Mouse (Mus musculus) WW6 (cell line): ENCODE measurements at regions not wholly inside any gene's neighbourhood (a gene's known extent, or its start where the extent isn't known, plus 50 kb on each side); places are given as distances from the start of the nearest gene placed in this dataset.

ENCODE experiments used
- DNase-seq: peaks from one replicate; pipeline ENCODE4 v3.0.0-alpha.2; 2013; ENCODE audit warnings: low read depth, low spot score

DNA sequence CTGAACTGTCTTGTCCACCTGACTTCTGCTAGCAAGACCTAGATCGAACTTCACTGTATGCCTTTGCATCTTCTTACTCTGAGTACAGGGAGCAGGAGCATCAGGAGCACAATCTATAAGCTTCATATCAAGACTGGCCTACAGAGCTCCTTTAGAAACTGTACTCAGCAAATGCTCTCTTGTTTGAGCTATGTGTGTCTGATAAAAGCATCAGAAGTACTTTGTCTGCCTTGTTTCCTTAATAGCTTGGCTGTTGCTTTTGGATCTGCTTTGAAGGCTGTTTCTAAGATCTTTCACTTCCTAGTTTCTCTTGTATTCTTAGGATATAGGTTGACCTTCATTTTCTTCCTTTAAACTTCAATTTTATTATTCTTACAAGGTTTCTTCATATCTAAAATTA lies 175.3 kb upstream of the Cypt12 start:
- DNase-seq, result no peak

DNA sequence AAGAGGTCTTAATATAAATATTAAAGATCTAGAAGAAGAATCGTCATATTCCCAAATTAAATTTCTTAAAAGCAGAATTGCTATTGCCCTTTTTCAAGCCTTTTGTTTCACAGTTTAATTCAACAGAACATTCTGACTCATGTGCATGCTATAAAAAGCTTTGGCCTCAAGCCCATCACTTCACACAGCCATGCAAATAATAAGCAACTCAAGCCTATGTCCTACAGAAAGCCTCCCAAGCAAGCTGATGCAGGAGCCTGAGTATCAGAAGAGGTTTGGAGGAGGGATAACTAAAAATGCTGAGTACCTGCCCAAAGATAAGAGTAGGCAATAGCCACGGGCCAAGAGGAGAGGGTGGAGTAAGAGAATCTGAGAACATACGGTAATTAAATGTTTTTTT lies 169.1 kb upstream of the Cypt12 start:
- no peak for DNase-seq

DNA sequence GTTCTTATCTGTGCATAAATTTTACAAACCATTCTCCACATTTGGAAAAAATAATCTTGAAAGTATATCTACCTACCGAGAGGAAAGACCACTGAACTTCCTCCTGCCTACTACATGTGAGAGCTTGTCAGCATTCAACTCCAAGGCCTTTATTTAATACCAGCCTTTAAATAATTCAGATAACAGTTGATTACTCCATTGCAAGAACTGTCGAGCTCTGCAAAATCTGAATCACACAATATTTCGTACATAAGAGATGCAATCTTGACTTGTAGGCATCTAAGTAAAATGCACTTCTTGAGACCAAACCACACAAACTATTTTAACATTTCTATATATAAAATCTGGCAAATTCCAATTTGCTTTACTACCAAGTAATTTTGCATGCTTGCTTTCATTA lies 164.1 kb upstream of the Cypt12 start:
- no peak for DNase-seq

DNA sequence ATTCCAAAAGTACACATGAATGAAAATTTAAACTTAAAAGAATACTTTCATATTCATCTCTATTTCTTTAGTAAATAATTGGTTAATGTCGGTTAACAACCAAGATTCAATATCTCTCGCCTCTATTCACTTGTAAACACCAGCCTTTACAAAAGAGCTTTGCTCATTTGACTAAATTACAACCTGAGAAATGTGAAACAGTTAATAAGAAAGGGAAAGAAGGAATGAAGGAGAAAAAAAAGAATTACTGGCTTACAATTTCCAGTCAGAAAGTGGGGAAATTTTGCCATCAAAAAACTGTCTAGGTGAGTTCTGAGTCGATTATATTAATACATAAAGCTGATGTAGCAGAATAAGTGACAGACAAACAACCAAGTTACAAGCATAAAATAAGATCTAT lies 163.6 kb upstream of the Cypt12 start:
- no peak for DNase-seq

DNA sequence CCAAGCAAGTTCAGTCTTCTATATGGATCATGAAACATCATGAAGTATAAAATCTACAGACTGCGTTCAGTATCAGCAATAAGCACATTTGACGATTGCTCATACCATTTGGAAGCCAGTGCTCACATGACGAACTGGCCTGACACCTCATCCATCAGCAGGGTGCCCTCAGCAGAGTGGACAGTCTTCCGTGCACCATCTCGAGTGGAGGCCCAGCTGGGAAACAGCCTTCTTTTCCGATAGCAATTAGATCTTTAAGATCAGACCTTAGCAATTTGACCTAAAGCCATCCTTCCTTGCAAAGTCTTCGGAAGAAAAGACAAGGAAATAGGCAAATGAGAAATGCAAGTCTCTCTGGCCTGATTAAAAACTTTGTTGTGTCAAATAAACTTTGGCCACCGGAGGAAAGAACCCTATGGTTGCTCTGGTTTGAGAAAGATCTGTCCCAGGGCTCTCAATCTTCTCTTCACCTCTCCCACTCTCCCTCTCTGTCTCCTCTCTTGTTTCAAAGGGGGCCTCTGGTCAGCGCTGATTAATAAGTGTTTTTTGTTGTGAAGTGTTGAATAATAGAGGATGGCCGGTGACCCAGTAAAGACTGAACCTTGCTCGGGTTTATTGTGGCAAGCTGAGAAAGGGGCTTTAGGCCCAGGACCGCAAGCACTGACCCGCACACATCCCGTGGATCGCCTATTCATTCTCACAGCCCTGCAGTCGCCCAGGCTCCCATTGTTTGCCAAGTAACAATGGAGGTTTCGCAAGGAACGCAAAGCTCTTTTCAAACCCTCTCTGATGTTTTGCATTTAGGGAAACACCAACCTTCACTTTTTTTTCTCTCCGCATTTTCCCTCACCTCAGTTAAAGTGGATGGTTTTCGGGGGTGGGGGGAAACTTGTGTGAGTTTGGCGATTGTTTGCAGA lies 162.8 kb upstream of the Cypt12 start:
- DNase-seq, result no peak

DNA sequence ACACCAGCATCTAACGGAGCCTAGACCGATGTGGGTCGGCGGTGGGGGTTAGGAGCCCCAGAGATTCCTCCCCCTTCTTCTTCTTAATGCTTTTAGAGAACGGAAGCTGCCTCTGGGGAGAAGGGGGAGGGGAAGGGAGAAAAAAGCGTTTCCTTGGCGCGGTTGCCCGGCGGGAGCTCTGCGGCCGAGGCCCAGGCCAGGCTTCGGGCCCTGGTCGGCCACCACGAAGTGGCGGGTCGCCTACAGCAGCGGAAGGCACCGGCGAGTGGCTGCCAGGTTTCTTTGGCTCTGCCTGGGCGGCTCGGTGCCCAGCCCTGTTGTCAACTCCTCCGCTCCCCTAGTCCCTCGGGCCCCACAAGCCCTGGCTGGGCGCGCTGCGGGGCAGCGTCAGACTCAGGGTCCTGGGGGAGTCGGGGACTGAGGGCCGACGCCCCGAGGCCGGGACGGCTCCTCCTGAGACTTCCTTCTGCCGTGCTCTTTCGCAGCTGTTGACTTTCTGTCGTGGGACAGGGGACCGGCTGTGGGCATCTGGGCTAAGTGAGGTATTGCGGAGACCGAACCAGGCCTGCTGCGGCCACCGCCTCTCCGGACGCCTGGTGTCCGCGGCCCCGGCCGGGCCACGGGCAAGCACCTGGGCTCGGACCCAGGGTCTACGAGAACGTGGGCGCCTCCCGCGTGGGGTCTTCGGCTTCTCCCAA lies 162.0 kb upstream of the Cypt12 start:
- no peak for DNase-seq

DNA sequence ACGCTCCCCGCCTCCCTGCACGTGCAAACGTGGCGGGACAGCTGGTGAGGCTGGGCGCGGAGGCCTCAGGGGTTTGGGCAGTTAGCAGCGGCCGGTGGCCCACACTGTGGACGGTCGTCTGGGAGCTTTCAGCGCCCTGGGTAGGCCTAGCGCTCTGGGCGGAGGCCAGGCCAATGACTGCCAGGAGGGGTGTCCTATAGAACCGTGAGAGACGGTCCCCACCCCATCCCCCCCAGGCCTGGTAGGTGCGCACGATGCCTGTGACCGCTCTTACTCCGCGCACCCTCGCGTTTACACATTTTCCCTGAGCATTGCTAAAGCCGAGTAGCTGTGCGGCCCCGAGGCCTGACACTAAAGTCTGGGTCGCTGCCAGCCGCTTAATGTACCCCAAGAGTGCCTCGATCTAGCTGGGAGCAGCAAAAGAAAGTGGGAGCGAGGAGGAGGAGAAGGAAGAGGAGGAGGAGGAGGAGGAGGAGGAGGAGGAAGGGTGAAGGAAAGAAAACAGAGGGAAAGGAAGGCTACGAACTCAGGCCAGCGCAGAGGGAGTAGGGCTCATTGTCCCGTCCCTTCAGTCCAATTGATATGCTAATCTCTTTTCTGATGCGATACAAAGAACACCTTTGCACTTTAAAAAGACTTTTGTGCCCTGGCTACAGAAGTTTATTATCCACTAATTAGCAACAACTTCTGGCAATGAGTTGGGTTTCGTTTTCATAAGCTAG lies 161.3 kb upstream of the Cypt12 start:
- no peak for DNase-seq

DNA sequence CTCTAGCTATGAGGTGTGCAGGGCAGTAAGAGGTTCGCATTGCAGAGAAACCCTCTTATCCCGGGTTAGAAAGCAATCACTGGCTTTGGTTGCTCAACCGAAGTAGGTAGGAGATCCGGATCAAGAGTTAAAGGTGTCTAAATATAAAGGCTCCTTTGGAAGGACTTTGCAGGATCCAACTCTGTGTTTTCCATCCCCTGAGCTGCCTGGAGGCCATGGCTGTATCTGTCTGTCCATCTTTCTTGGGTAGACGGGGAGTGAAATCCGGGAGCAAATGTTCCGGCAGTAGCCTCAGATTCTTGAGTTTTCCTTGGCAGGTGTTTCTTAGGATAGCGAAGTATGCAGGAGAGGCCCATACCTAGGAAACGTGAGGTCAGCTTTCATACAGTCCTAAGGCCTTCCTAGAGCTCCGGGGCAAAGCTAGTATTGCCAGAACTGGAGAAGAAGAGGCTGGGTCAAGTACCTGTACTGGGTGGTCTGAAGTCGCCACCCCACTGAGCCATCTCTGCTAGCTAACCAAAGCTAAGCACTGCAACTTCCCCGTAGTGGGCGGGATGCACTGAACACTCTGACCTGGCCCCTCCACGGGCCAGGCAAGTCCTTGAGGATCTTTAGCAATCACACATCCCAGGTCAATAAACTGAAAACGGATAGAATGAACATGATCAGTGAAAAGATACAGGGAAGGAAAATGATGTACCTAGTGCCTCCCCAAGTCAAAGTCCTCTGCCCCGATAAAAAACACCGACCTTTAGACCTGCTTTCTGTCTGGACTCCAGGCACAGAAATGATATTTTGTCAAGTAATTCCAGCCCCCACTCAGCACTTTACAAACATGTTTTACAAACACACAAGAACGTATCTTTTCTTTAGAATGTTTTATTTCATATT lies 160.5 kb upstream of the Cypt12 start:
- DNase-seq, result no peak

DNA sequence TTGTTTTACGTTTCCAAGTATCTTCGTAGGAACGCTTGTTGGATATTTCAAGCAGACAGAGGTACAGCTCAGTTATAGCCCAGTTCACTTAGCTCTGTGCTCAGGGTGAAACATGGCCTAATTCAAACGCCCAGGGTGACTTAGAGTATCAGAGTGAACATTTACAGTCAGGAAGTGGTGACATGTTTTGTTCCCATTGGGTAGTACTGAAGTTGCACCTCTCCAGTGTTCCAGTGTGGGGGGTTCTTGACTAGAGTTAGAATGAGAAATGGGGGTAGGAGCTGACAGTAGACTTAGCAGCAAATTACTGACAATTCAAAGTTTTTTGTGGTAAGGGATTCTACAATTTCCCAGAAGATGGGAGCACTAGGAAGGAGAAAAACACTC lies 159.9 kb upstream of the Cypt12 start:
- DNase-seq, result no peak

DNA sequence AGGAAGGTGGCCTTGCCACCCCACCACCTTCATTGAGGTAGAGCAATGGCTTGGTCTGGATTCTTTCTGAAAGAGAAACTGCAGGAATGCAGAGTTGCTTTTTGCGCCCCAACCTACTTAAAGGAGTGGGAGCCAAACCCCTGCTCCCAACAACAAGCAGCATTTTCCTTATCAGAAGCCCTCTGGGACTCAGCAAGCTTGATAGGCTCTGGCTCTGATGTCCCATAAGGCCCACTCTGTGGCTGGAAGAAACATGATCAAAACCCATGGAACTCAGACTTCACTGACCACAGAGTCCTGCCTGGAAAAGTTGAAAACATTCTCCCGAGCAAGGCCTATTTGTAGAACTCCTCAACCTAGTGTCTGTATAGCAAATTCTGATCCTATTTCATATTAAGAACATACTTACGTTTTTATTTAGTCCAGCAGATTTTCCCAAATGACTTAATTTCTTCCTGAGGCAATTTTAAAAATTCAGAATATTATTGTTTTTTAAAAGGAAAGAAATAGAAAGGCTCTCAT lies 159.4 kb upstream of the Cypt12 start:
- DNase-seq, result no peak

DNA sequence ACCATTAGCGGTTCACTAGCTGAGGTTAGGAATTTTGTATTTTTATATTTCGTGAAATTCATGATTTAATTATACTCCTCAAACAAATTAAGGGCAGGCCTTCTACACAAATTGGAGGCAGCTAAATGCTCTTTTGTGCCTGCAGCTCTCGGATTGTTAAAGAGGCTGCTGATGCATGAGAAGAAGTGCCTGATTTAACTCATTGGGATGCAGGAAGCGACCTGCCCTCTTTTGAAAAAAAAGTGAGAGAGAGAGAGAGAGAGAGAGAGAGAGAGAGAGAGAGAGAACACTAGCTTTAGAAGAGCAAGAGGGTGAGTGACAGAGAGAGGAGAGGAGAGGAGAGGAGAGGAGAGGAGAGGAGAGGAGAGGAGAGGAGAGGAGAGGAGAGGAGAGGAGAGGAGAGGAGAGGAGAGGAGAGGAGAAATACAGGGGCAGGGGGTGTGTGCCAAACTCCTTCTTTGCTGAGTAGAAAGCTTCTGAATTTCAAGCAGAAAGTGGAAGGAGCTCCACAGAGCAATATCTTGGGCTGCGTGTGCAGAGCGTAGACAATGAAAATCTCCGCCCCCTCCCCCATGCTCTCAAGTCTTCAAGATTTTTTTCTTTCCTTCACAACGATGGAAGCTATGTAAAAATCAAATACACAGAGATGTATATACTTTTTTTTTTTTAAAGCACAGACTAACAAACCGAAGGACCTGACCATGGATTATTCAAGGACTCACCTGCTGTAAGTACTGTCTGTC lies 158.6 kb upstream of the Cypt12 start:
- DNase-seq, result no peak

DNA sequence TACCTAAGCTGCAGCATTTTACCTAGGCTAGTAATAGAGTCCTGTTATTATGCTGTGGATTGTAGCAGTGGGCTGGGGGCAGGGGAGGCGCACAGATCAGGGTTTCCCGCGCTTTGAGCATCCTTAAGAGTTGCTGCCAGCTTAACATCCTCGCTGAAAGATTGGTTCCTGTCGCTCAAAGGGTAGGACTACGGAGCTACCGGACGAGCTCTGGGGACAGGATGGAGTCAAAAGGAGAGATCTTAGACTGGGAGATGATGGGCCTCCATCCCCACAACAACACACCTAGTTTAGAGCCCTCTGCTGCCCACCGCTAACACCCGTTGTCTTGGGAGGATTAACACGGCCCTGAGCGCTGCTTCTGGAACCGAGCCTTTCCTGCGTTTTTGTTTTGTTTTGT lies 157.9 kb upstream of the Cypt12 start:
- no peak for DNase-seq

DNA sequence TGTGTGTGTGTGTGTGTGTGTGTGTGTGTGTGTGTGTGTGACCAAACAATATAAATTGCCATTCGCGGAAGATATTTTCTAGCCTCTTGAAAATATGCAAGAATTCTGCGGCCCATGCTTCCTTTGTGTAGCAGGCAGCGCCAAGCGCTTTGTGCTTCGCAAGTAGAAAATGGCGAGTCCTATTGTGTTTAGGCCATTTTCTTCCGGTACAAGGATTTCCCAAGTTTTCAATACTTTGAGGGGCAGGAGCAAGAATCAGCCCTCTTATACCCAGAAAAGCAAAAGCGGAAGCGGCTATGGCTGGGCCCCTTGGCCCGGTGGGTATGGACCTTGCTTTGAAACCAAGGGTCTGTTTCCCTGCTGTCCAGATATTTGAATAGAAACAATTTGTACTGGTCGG lies 157.4 kb upstream of the Cypt12 start:
- no peak for DNase-seq

DNA sequence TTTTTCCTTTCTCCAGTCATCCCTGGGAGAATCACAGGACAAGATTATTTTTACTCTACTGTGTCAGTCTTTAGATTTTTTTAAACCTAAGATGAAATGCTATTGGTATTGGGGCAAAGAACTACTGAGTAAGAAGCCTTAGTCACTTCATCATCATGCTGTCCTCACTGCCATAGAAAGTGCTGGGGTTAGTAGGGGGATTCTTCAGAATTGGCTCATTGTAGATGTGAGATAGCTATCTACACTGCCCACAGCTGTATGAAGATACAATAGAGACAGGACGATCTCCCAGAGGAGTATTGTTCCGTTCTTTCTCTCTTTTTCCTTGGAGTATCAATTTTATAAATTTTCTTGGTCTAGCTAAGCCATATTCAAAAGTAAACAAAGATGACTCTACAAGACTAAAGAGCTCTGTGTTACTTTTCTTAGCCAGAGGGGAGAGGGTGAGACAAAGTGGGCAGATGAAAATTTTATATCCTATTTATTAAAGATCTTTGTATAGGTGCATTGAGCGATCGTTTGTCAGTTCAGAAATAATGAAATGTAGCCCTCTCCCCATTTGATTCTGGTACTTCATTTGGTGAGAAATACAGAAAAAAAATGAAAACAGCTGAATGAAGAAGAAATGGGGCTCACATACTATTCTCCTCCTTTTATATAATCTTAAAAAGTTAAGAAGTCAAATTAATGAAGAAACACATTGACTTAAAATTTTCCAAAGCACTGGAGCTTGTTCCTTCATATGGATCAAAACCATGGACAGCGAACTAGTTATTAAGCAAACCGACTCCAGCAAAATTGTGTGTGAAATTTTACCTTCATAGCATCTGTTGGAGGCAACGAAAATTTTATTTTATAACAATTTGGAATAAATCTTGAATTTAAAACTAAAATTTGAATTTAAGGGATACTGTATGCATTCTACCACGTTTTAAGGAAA lies 156.6 kb upstream of the Cypt12 start:
- no peak for DNase-seq

DNA sequence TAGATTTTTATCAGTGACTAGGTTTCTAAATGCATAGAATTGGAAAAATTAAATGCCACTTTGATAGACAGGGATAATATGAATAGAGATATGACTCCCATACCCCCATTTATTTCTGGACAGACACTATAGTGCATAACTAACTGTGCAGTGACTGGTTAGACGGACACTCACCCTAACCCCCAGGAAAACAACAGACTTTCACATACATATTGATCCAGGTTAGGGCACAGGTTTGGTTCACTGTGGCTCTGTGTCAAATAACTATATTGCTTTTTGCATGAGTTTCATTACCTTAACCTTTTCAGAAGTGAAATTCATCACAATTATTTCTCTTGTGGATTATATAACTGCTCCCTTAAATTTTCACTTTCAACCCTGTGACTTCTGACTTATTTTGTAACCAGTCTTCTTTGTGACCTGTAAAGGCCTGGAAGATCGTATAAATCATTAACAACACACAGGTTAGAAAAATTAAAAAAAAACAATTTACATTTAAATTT lies 155.6 kb upstream of the Cypt12 start:
- DNase-seq, result no peak

DNA sequence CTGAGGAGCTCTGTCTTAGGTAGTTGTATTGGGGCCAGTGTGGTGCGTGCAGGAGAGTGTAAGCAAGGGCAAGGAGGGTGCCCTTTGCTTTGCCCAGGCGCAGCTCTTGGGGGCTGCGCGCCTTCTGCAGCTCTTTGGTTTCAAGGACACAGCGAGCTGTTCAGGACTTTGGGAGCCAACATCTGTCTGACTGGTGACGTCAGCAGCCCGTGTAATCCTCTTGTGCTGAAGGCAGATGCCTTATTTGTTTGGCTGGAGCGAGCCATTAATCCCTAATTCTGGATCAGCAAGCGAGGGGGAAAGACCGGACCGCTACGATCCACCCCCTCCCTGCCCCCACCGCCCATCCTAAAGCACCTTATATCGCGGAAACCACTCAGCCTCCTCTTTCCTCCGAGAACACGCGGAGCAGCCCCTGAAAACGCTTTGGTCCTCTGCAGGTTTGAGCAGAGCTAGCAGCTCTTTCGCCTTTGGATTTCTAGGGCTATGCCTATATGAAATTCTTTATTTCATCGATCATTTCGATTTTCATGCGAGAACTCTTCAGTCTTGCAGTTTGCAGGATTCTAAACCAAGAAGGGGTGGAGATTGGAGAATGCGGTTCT lies 154.5 kb upstream of the Cypt12 start:
- no peak for DNase-seq

DNA sequence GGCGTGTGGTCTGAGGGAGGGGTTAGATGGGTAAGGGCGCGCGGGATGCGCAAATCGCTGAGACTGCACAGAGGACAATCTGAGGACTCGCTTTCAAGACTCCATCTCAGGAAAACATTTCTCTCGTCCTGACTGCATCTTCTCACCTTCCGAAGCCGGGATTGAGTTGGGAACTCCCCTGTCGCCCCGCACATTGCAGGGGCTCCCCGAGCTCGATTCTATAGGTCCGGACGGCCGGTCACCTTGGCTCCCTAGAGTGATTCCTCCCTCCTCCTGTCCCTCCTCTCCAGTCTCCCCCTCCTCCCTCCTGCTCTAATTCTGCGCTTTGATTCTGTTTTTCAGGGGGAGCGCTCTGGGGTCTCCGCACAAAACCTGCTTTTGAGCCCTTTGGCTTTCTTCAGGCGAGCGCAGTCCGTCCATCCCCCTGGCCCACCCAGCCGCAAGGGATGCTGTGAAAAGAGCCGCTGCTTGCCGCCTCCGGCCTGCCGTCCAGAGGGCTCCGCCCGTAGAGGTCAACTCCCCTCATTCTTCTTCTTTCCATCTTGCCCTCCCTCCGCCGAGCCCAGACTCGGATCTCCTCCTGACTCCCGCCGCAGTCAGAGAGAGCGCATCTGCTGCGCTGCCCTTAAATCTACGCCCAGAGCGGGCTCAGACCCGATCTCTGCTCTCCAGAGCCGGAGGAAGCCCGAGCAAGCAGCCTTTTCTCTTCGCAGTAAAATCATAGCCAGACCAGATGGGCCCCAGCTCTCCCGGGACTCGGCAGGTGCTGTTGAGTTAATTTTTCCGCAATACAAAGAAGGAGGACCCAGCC lies 153.8 kb upstream of the Cypt12 start:
- DNase-seq, result no peak
